Mouse (Mus musculus): ENCODE data around the gene Tm7sf2.

The Tm7sf2 gene

GRCm38 (mm10) chr19:6067724-6068415, at the start of gene Tm7sf2:
TSS of gene Tm7sf2 (minus strand) at chr19:6068373.
- ATAC-seq (ENCODE audit: low TSS enrichment), result peak; percentile 86

- peak; percentile 21; the same call in 1 of the 2 replicates for ATAC-seq (ENCODE audit: low TSS enrichment)
Measured at GRCm38 (mm10) chr19:6117346-6117985, 49.3 kb upstream of the Tm7sf2 start.

- ATAC-seq (ENCODE audit: low TSS enrichment), result peak; percentile 31; the same call in 1 of the 2 replicates
Measured at GRCm38 (mm10) chr19:6116113-6116850, 48.1 kb upstream of the Tm7sf2 start.

- ATAC-seq (ENCODE audit: low TSS enrichment), result no peak
Measured at GRCm38 (mm10) chr19:6113116-6113515, 44.9 kb upstream of the Tm7sf2 start.

- ATAC-seq (ENCODE audit: low TSS enrichment), result no peak
Measured at GRCm38 (mm10) chr19:6105586-6105985, 37.4 kb upstream of the Tm7sf2 start, which contains the start of gene Naaladl1. TSS of gene Naaladl1 (plus strand) at chr19:6105782.

GRCm38 (mm10) chr19:6104476-6104875, 36.3 kb upstream of the Tm7sf2 start:
- ATAC-seq (ENCODE audit: low TSS enrichment), result no peak

GRCm38 (mm10) chr19:6102169-6102853, 34.1 kb upstream of the Tm7sf2 start:
- ATAC-seq (ENCODE audit: low TSS enrichment), result no peak

- no peak for ATAC-seq (ENCODE audit: low TSS enrichment)
Measured at GRCm38 (mm10) chr19:6101186-6101585, 33.0 kb upstream of the Tm7sf2 start.

- ATAC-seq (ENCODE audit: low TSS enrichment), result no peak
Measured at GRCm38 (mm10) chr19:6097847-6098246, 29.7 kb upstream of the Tm7sf2 start.

- no peak for ATAC-seq (ENCODE audit: low TSS enrichment)
Measured at GRCm38 (mm10) chr19:6094119-6094518, 25.9 kb upstream of the Tm7sf2 start, which contains the start of gene AC131692.1. TSS of gene AC131692.1 (plus strand) at chr19:6094419.

GRCm38 (mm10) chr19:6088841-6089240, 20.7 kb upstream of the Tm7sf2 start:
- ATAC-seq (ENCODE audit: low TSS enrichment), result no peak

GRCm38 (mm10) chr19:6085417-6085879, 17.3 kb upstream of the Tm7sf2 start:
- no peak; the same call in 1 of the 2 replicates for ATAC-seq (ENCODE audit: low TSS enrichment)

- peak; percentile 92 for ATAC-seq (ENCODE audit: low TSS enrichment)
Measured at GRCm38 (mm10) chr19:6084478-6085248, 16.5 kb upstream of the Tm7sf2 start, which contains the start of the genes Zfpl1 and Cdca5. TSS of gene Zfpl1 (minus strand) at chr19:6084956. TSS of gene Cdca5 (plus strand) at chr19:6084983.

- no peak for ATAC-seq (ENCODE audit: low TSS enrichment)
Measured at GRCm38 (mm10) chr19:6082156-6082555, 14.0 kb upstream of the Tm7sf2 start, which contains the start of gene Gm28374. TSS of gene Gm28374 (minus strand) at chr19:6082256.

GRCm38 (mm10) chr19:6079983-6080480, 11.9 kb upstream of the Tm7sf2 start, which contains the start of gene Tmem262:
TSS of gene Tmem262 (plus strand) at chr19:6080033.
- ATAC-seq (ENCODE audit: low TSS enrichment), result no peak

GRCm38 (mm10) chr19:6076564-6077393, 8.6 kb upstream of the Tm7sf2 start, which contains the start of gene Vps51:
TSS of gene Vps51 (minus strand) at chr19:6077231.
- ATAC-seq (ENCODE audit: low TSS enrichment), result peak; percentile 94

- ATAC-seq (ENCODE audit: low TSS enrichment), result no peak
Measured at GRCm38 (mm10) chr19:6073889-6074288, 5.7 kb upstream of the Tm7sf2 start.

GRCm38 (mm10) chr19:6071261-6071660, 3.1 kb upstream of the Tm7sf2 start:
- no peak for ATAC-seq (ENCODE audit: low TSS enrichment)

- ATAC-seq (ENCODE audit: low TSS enrichment), result no peak
Measured at GRCm38 (mm10) chr19:6070571-6071250, 2.5 kb upstream of the Tm7sf2 start.

Data from frontal cortex, adult (tissue).